Mouse (Mus musculus) testis, adult 2 months (tissue): ENCODE results near the gene Oas1c.

Source experiments
- CTCF ChIP-seq: fragments of 200-500 bp; IDR thresholded peaks from 2 replicates; pipeline ENCODE4 v1.5.1; 2012; ENCODE audit warnings: low read depth, mild to moderate bottlenecking, inconsistent platforms, low read length, moderate library complexity; ENCODE audit not compliant: control insufficient read depth, insufficient read depth, insufficient replicate concordance
- POLR2A ChIP-seq: fragments of 200-500 bp; IDR thresholded peaks from 2 replicates; pipeline ENCODE4 v1.6.1; 2012; ENCODE audit warnings: low read depth, mild to moderate bottlenecking, inconsistent platforms, low read length, moderate library complexity; ENCODE audit not compliant: control insufficient read depth

- TF ChIP-seq CTCF, result peak; percentile 31; the same call in 1 of the 2 replicates
- TF ChIP-seq POLR2A, result no peak
These were observed 3.6 kb upstream of the Oas1c start for GRCm38 (mm10) chr5:120815949-120816348.
